Mouse (Mus musculus): ENCODE data around the gene Spata33.

Gene Spata33

DNA sequence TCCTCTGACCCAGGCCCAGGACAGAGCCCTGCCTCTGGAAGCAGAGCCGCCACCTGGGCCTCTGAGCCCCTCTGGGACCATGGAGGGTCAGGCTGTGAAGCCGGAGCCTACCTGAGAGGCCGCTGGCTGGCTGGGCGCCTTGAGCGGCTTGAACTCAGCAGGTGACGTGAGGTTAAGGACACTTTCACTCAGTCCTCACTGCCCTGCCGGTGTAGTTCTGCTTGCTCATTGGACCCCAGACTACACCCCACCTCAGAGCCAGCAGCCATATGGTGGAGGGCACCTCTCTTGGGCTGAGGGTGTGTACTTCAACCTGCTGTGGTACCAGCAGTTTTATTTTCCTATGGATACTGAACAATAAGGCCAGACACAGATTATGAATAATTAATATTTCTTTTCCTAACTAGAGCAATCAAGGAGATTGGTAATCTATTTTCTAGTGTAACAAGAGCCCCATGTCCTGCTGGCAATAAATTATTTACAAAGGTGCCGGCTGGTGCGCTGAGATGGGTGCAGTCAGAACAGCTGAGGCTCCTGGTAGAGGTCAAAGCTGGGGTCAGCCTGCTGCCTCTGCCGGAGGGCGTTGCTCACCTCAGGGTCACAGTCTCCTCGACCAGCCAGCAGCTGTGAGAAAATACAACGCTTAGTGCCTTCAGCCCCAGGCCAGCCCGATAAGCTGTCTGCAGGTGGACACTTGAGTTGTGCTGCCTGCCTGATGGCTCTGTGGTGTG, 55.5 kb downstream of the Spata33 start:
- intact Hi-C loops (cut with DNase I) = no loop called here

DNA sequence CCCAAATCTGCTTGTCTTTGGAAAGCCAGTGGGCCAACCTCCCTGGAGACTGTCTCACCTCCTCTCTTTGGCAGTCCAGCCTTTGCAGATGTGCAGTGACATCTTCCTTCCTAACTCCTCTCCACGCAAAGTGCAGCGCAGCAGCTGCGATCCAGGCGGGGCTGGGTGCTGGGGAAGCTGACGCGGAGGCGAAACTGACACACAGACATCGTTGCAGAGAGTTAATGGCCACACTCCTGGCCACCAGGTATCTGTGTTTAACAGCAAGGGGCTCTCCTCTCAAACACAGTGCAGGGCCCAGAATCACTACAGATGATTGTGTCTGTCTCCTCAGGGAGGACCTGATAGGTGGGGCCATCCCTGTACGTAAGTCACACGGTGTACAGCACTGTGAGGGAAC, 58.5 kb downstream of the Spata33 start:
- intact Hi-C loops (cut with DNase I) = no loop called here

All from adrenal gland (tissue).